Mouse (Mus musculus) fibroblast of lung, adult 2 months (primary cell): ENCODE data around the gene Gm11937.

Experiments
- DNase-seq: peaks from one replicate; pipeline ENCODE4 v3.0.0-alpha.2; 2011; ENCODE audit warnings: low read depth

The Gm11937 gene

GRCm38 (mm10) chr11:99581564-99581963 lies 28.4 kb downstream of the Gm11937 start:
- peak; percentile 75 for DNase-seq

GRCm38 (mm10) chr11:99581051-99581450 lies 28.9 kb downstream of the Gm11937 start:
- DNase-seq: peak; percentile 44

GRCm38 (mm10) chr11:99580636-99581035 lies 29.4 kb downstream of the Gm11937 start, which contains the start of gene Krtap1-5:
Gene Krtap1-5, minus strand, starts transcription at chr11:99581016.
- DNase-seq: peak; percentile 14

GRCm38 (mm10) chr11:99574106-99574505 lies 35.9 kb downstream of the Gm11937 start:
- peak; percentile 44 for DNase-seq

- no peak for DNase-seq
Measured at GRCm38 (mm10) chr11:99573164-99573563, 36.8 kb downstream of the Gm11937 start.

GRCm38 (mm10) chr11:99566530-99566929 lies 43.5 kb downstream of the Gm11937 start, which contains the start of gene Krtap3-1:
Gene Krtap3-1, minus strand, starts transcription at chr11:99566630.
- no peak for DNase-seq

- DNase-seq: no peak
Measured at GRCm38 (mm10) chr11:99562580-99562979, 47.4 kb downstream of the Gm11937 start.
